Mouse (Mus musculus) forebrain, postnatal 0 days (tissue): ENCODE results near the gene Vmn2r37. TPM values are rescaled to one million over a fixed set of nuclear protein-coding genes. Genes with fewer than 3 reads are reported as not detected.
"Not testable (repeated sequence)": the region's sequence is repeated elsewhere in the genome, so short reads cannot be mapped to it uniquely, and the experiment has no call there.

Experiments used
- ATAC-seq: fragments of 200-750 bp; cut with Nextera tagmentation; 2 replicates; pipeline ENCODE4 v1.8.0; 2017; ENCODE audit warnings: mild to moderate bottlenecking, moderate library complexity
- DNase-seq: peaks from one replicate; pipeline ENCODE4 v3.0.0-alpha.2; 2015
- H3K27ac ChIP-seq: fragments of 300-500 bp; sonication (generic); 2 replicates; pipeline ENCODE4 v1.5.1; 2014; ENCODE audit warnings: low read depth, mild to moderate bottlenecking, antibody characterized with exemption, low read length, moderate library complexity, mixed read lengths
- H3K27me3 ChIP-seq: fragments of 300-500 bp; sonication (generic); 2 replicates; pipeline ENCODE4 v1.6.1; 2014; ENCODE audit warnings: mild to moderate bottlenecking, low read length, mixed read lengths; ENCODE audit not compliant: insufficient read depth
- H3K36me3 ChIP-seq: fragments of 300-500 bp; sonication (generic); 2 replicates; pipeline ENCODE4 v1.6.1; 2014; ENCODE audit warnings: mild to moderate bottlenecking, moderate library complexity; ENCODE audit not compliant: insufficient read depth
- H3K4me1 ChIP-seq: fragments of 300-500 bp; sonication (generic); 2 replicates; pipeline ENCODE4 v1.6.1; 2014; ENCODE audit warnings: antibody characterized with exemption; ENCODE audit not compliant: insufficient read depth
- H3K4me2 ChIP-seq: fragments of 300-500 bp; sonication (generic); 2 replicates; pipeline ENCODE4 v1.6.1; 2014; ENCODE audit warnings: low read depth, mild to moderate bottlenecking, moderate library complexity
- H3K4me3 ChIP-seq: fragments of 300-500 bp; sonication (generic); 2 replicates; pipeline ENCODE4 v1.5.1; 2014; ENCODE audit warnings: low read depth, low read length, mixed read lengths
- H3K9ac ChIP-seq: fragments of 300-500 bp; sonication (generic); 2 replicates; pipeline ENCODE4 v1.6.1; 2014; ENCODE audit warnings: mild to moderate bottlenecking
- H3K9me3 ChIP-seq: fragments of 300-500 bp; sonication (generic); 2 replicates; pipeline ENCODE4 v1.6.1; 2016; ENCODE audit warnings: low read length
- whole genome bisulfite sequencing: fragments of 180-500 bp; shearing (Covaris S2); extraction: QIAGEN DNeasy Blood & Tissue Kit; methylation state at CpG from one replicate; pipeline ENCODE4 v1.1.7; 2014; 5-methylcytosine and 5-hydroxymethylcytosine counted together
- polyA plus RNA-seq: library from polyadenylated mRNA; unstranded; fragments of >200 nt; fragmentation: Nextera tagmentation; extraction: Ambion mirVana; gene quantifications from 2 replicates; pipeline ENCODE4 v1.2.1, GENCODE M21; 2015
- total RNA-seq: library from RNA; depleted of rRNA; stranded (reverse); fragments of >200 nt; gene quantifications from 2 replicates; pipeline ENCODE4 v1.2.3, GENCODE M21; 2014; rRNA removed

Gene Vmn2r37
- total RNA-seq (not detected in 2 replicates), polyA plus RNA-seq (not detected in 2 replicates)

- WGBS, result 55% methylated on average over 1 of the region's 2 CpGs
- H3K27ac ChIP-seq, H3K9me3 ChIP-seq, H3K4me1 ChIP-seq, H3K36me3 ChIP-seq, H3K27me3 ChIP-seq, ATAC-seq, H3K4me3 ChIP-seq, H3K4me2 ChIP-seq, DNase-seq, H3K9ac ChIP-seq: not testable (repeated sequence)
Measured at GRCm38 (mm10) chr7:9223553-9223952, at the start of gene Vmn2r37. Gene Vmn2r37 (minus strand): TSS chr7:9223653.

Other genes starting within 250 kb of the Vmn2r37 start
- not detected in 2 replicates for gene Vmn2r39, start 192.9 kb downstream of the Vmn2r37 start, total RNA-seq
- gene Vmn2r39, start 192.9 kb downstream of the Vmn2r37 start, polyA plus RNA-seq, result not detected in 2 replicates
- not detected in 2 replicates for gene Vmn2r38, start 125.8 kb downstream of the Vmn2r37 start, total RNA-seq
- not detected in 2 replicates for gene Vmn2r38, start 125.8 kb downstream of the Vmn2r37 start, polyA plus RNA-seq